Mouse (Mus musculus) kidney, adult 2 months (tissue): ENCODE measurements at regions not wholly inside any gene's neighbourhood (a gene's known extent, or its start where the extent isn't known, plus 50 kb on each side); places are given as distances from the start of the nearest gene placed in this dataset.

Experiments used
- DNase-seq: peaks from one replicate; pipeline ENCODE4 v3.0.0; 2021
- H3K27ac ChIP-seq: fragments of 200-500 bp; 2 replicates; pipeline ENCODE4 v1.5.1; 2012; ENCODE audit warnings: low read depth, low read length, control low read depth, inconsistent platforms; ENCODE audit not compliant: insufficient read depth
- H3K27me3 ChIP-seq: fragments of 200-500 bp; replicated peaks from 2 replicates; pipeline ENCODE4 v1.6.1; 2012; ENCODE audit warnings: mild to moderate bottlenecking, moderate library complexity, low read length, inconsistent platforms; ENCODE audit not compliant: control insufficient read depth, insufficient read depth
- H3K36me3 ChIP-seq: fragments of 200-500 bp; 2 replicates; pipeline ENCODE4 v1.6.1; 2012; ENCODE audit warnings: mild to moderate bottlenecking, moderate library complexity, low read length, inconsistent platforms; ENCODE audit not compliant: control insufficient read depth, insufficient read depth
- H3K4me1 ChIP-seq: fragments of 200-500 bp; 2 replicates; pipeline ENCODE4 v1.6.1; 2011; ENCODE audit warnings: low read length; ENCODE audit not compliant: control insufficient read depth, insufficient read depth
- H3K4me3 ChIP-seq: fragments of 200-500 bp; 2 replicates; pipeline ENCODE4 v1.5.1; 2011; ENCODE audit warnings: mild to moderate bottlenecking, low read depth, low read length, control low read depth; ENCODE audit not compliant: insufficient read depth
- CTCF ChIP-seq: fragments of 200-500 bp; conservative IDR thresholded peaks from 2 replicates; pipeline ENCODE4 v1.5.1; 2011; ENCODE audit warnings: low read depth, mild to moderate bottlenecking, control low read depth, low read length, moderate library complexity, mixed read lengths; ENCODE audit not compliant: insufficient read depth, insufficient read length
- POLR2A ChIP-seq: fragments of 200-500 bp; IDR thresholded peaks from one replicate; pipeline ENCODE4 v1.6.1; 2011; ENCODE audit warnings: low read depth, low read length, control low read depth
- WGBS: fragments of 180-500 bp; shearing (Covaris S2); methylation state at CpG from one replicate; pipeline ENCODE4 v1.1.7; 2018; 5-methylcytosine and 5-hydroxymethylcytosine counted together

GRCm38 (mm10) chr14:71359581-71359980 is 759.9 kb upstream of the Fam160b2 start:
- 55% methylated on average over 1 of the region's 1 CpGs for WGBS
- H3K27me3 ChIP-seq, result no peaks in the 10 kb centered on the region
- no peaks in the 10 kb centered on the region for H3K4me1 ChIP-seq
- H3K36me3 ChIP-seq, result no peaks in the 10 kb centered on the region
- DNase-seq, result no peak
- TF ChIP-seq CTCF, result no peak
- TF ChIP-seq POLR2A, result no peak
- no peak overlapping the region for H3K27ac ChIP-seq
- no peak overlapping the region for H3K4me3 ChIP-seq

- TF ChIP-seq CTCF (no peak), POLR2A (no peak)
- Histone ChIP-seq H3K36me3 (no peaks in the 10 kb centered on the region), H3K4me3 (no peak overlapping the region), H3K27ac (no peak overlapping the region), H3K4me1 (no peaks in the 10 kb centered on the region), H3K27me3 (no peaks in the 10 kb centered on the region)
- no peak for DNase-seq
- WGBS, result 27% methylated on average over 5 of the region's 5 CpGs
Measured at GRCm38 (mm10) chr14:71338219-71338618, 738.6 kb upstream of the Fam160b2 start.

GRCm38 (mm10) chr14:71336906-71337305 is 737.3 kb upstream of the Fam160b2 start:
- Histone ChIP-seq H3K4me3 (no peak overlapping the region), H3K36me3 (no peaks in the 10 kb centered on the region), H3K27me3 (no peaks in the 10 kb centered on the region), H3K4me1 (no peaks in the 10 kb centered on the region), H3K27ac (no peak overlapping the region)
- TF ChIP-seq POLR2A, result no peak
- no peak for TF ChIP-seq CTCF
- no peak for DNase-seq
- 93% methylated on average over 3 of the region's 3 CpGs for WGBS

DNA sequence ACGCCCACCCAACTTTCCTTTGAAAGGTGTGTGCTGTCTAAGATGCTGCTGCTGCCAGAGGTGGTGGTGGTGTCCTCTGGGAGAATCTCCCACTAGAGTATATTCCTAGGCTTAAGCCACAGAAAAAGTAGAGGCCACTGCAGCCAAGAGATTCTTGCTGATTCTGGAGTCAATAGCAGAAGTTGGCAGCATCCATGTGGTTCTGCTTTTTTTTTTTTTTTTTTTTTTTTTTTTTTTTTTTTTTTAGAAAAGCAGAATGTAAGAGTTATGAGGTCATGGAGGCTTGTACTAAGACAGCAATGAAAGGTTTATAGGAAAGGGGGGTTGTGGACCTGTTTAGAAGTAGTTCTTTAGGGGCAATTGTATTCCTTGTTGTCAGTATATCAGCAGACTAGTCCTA is 734.4 kb upstream of the Fam160b2 start:
- TF ChIP-seq CTCF, result no peak
- no peak for TF ChIP-seq POLR2A
- DNase-seq, result no peak
- Histone ChIP-seq H3K27me3 (no peaks in the 10 kb centered on the region), H3K4me3 (no peak overlapping the region), H3K36me3 (no peaks in the 10 kb centered on the region), H3K27ac (no peak overlapping the region), H3K4me1 (no peaks in the 10 kb centered on the region)
- 97% methylated on average over 1 of the region's 1 CpGs for WGBS

- DNase-seq, result no peak
- no peak overlapping the region for H3K27ac ChIP-seq
- WGBS, result 42% methylated on average over 5 of the region's 5 CpGs
- H3K4me1 ChIP-seq, result no peaks in the 10 kb centered on the region
- no peaks in the 10 kb centered on the region for H3K36me3 ChIP-seq
- no peak overlapping the region for H3K4me3 ChIP-seq
- TF ChIP-seq POLR2A (no peak), CTCF (no peak)
- no peaks in the 10 kb centered on the region; the same call in 1 of the 2 replicates for H3K27me3 ChIP-seq
Measured at GRCm38 (mm10) chr14:71329862-71330630, 730.4 kb upstream of the Fam160b2 start.

GRCm38 (mm10) chr14:71327621-71328020 is 728.0 kb upstream of the Fam160b2 start:
- no peak overlapping the region for H3K4me3 ChIP-seq
- no peaks in the 10 kb centered on the region for H3K36me3 ChIP-seq
- DNase-seq, result no peak
- no peak overlapping the region for H3K27ac ChIP-seq
- no peaks in the 10 kb centered on the region for H3K4me1 ChIP-seq
- TF ChIP-seq CTCF (no peak), POLR2A (no peak)
- H3K27me3 ChIP-seq, result no peaks in the 10 kb centered on the region; the same call in 1 of the 2 replicates

- H3K4me1 ChIP-seq, result no peaks in the 10 kb centered on the region
- H3K27ac ChIP-seq, result no peak overlapping the region
- TF ChIP-seq CTCF (no peak), POLR2A (no peak)
- H3K27me3 ChIP-seq, result no peaks in the 10 kb centered on the region; the same call in 1 of the 2 replicates
- no peaks in the 10 kb centered on the region for H3K36me3 ChIP-seq
- no peak overlapping the region for H3K4me3 ChIP-seq
- DNase-seq, result no peak
- 88% methylated on average over 2 of the region's 2 CpGs for WGBS
Measured at GRCm38 (mm10) chr14:71326521-71327105, 727.0 kb upstream of the Fam160b2 start.
